Mouse (Mus musculus) cerebellum, adult 2 months (tissue): ENCODE data around the gene Sspn. TPM values are rescaled to one million over a fixed set of nuclear protein-coding genes. Genes with fewer than 3 reads are reported as not detected.

ENCODE experiments used
- DNase-seq, 2 experiments: peaks; one replicate each; pipeline ENCODE4 v3.0.0; 2021
- H3K27ac ChIP-seq: fragments of 200-500 bp; 2 replicates; pipeline ENCODE4 v1.5.1; 2012; ENCODE audit warnings: low read length, control low read depth, inconsistent platforms; ENCODE audit not compliant: insufficient read depth
- H3K27me3 ChIP-seq: fragments of 200-500 bp; 2 replicates; pipeline ENCODE4 v1.6.1; 2012; ENCODE audit warnings: inconsistent platforms, mild to moderate bottlenecking, low read length, moderate library complexity; ENCODE audit not compliant: control insufficient read depth, insufficient read depth
- H3K4me1 ChIP-seq: fragments of 200-500 bp; 2 replicates; pipeline ENCODE4 v1.6.1; 2011; ENCODE audit warnings: low read length; ENCODE audit not compliant: control insufficient read depth, insufficient read depth
- H3K4me3 ChIP-seq: fragments of 200-500 bp; replicated peaks from 2 replicates; pipeline ENCODE3; 2011; ENCODE audit warnings: mild to moderate bottlenecking, low read depth, low read length, control low read depth; ENCODE audit not compliant: insufficient read depth
- CTCF ChIP-seq: fragments of 200-500 bp; IDR thresholded peaks from 2 replicates; pipeline ENCODE4 v1.5.1; 2011; ENCODE audit warnings: low read depth, mild to moderate bottlenecking, control low read depth, low read length, moderate library complexity, borderline replicate concordance; ENCODE audit not compliant: insufficient read depth
- POLR2A ChIP-seq: fragments of 200-500 bp; IDR thresholded peaks from 2 replicates; pipeline ENCODE4 v1.6.1; 2011; ENCODE audit warnings: low read length, control low read depth, borderline replicate concordance; ENCODE audit not compliant: insufficient read depth
- WGBS: fragments of 180-500 bp; shearing (Covaris S2); methylation state at CpG from one replicate; pipeline ENCODE4 v1.1.7; 2018; 5-methylcytosine and 5-hydroxymethylcytosine counted together
- polyA plus RNA-seq: library from polyadenylated mRNA; depleted of rRNA; stranded (reverse); fragments of >200 nt; gene quantifications from 2 replicates; pipeline ENCODE4 v1.2.3, GENCODE M21; 2012

Sspn gene
- polyA plus RNA-seq, 1 experiment, result 7.1 TPM

DNA sequence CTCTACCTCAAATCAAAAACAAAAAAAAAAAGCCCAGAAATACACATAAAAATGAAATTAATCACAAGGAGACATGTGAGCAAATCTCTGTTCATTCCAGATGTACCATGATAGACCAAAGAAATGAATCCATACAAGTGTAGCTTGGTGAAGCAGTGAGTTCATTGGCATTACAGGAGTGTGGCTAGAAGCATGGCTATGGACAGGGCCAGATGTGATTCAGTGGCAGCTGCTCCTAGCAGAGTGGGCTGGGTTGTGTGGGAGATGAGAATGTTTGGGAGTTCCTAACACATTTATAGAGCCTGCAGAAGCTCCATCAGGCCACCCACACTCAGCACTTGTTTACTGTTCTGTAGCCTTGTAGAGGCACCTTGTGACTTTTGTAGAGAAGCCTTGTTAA is 19.2 kb upstream of the Sspn start:
- TF ChIP-seq POLR2A, result no peak
- no peak for TF ChIP-seq CTCF
- H3K4me1 ChIP-seq, result no peaks in the 10 kb centered on the region
- no peaks in the 10 kb centered on the region for H3K27me3 ChIP-seq
- H3K4me3 ChIP-seq, result no peak overlapping the region
- DNase-seq, result no peak
- no peak overlapping the region for H3K27ac ChIP-seq

DNA sequence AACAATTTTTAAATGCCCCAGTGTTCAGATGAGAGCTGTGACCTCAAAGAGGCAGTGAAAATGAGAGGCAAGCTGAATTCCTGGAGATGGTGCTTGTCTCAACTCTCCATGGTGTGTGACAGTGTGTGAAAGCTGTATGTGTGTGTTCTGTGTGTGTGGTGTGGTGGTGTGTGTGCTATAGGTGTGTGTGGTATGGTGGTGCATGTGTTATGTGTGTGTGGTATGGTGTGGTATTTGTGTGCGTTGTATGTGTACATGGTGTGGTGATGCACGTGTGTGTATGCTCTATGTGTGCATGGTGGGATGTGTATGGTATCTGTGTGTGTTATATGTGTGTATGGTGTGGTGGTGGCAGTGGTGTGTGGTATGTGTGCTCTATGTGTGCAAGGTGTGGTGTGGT is 16.0 kb upstream of the Sspn start:
- H3K27me3 ChIP-seq, result no peaks in the 10 kb centered on the region
- no peaks in the 10 kb centered on the region for H3K4me1 ChIP-seq
- WGBS, result 96% methylated on average over 2 of the region's 2 CpGs
- no peak for DNase-seq
- no peak overlapping the region for H3K27ac ChIP-seq
- TF ChIP-seq CTCF (no peak), POLR2A (no peak)
- no peak overlapping the region for H3K4me3 ChIP-seq

DNA sequence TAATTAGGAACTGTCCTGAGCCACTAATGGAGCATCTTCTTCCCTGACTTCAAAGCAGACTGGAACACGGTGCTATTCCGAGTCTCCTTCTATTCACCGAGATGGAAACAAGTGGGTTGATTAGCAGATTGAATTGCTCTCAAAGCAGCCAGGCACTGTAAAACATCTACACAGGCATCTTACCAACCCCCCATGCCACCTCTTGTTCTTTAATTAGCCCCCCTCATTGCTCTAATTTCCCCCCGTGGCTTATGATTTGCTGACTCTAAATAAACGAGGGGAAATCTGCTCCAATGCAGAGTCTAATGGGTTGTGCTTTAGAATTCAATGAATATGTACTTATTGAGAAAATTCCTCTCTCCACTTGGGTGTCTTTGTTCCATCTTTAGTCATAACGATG is 15.0 kb upstream of the Sspn start:
- WGBS, result 60% methylated on average over 6 of the region's 6 CpGs

DNA sequence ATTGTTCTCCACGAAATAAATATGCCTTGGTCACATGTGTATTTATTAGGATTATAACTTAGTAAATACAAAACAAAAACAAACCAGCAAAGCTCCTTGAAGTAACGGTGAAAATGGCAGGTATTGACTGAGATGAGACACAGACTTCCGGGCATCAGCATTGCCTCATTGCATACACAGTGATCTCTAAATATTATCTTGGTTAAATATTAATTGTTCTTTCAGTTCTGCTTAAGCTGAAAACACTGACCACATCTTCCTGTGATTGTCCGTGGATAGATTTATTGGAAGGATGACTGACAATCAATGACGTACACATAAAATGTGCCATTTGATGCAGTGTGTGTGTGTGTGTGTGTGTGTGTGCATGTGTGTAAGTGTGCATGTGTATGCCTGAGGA is 13.2 kb upstream of the Sspn start:
- no peaks in the 10 kb centered on the region for H3K27me3 ChIP-seq
- WGBS, result 86% methylated on average over 5 of the region's 5 CpGs
- TF ChIP-seq POLR2A (no peak), CTCF (no peak)

More for the DNA sequence above, 15.0 kb upstream of the Sspn start:
- Histone ChIP-seq H3K27me3 (no peaks in the 10 kb centered on the region), H3K27ac (no peak overlapping the region), H3K4me1 (no peaks in the 10 kb centered on the region), H3K4me3 (no peak overlapping the region)
- no peak for TF ChIP-seq POLR2A
- TF ChIP-seq CTCF, result no peak
- DNase-seq, result no peak

DNA sequence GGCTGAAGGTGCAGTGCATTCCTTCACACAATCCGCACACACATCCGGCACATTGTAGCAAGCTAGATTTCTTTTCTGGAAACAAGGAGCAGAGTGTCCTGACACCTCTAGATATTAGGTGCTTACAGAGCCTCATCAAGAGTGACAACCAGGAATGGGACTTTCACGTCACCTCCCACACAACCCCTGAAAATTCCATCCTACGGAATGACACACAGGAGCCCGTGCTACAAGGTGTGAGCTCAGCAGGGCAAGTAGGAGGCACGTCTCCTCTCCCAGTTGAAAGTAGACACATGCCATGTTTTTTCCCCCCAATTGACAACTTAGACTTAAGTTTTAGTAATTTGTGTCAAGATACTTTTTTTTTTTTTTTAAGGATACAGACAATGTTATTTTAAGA is 7.8 kb upstream of the Sspn start:
- 95% methylated on average over 6 of the region's 6 CpGs for WGBS

More for the DNA sequence above, 13.2 kb upstream of the Sspn start:
- no peak overlapping the region for H3K4me3 ChIP-seq
- H3K27ac ChIP-seq, result no peak overlapping the region
- H3K4me1 ChIP-seq, result peaks cover 4% of the 10 kb centered on the region; the same call in 1 of the 2 replicates
- DNase-seq, result no peak

DNA sequence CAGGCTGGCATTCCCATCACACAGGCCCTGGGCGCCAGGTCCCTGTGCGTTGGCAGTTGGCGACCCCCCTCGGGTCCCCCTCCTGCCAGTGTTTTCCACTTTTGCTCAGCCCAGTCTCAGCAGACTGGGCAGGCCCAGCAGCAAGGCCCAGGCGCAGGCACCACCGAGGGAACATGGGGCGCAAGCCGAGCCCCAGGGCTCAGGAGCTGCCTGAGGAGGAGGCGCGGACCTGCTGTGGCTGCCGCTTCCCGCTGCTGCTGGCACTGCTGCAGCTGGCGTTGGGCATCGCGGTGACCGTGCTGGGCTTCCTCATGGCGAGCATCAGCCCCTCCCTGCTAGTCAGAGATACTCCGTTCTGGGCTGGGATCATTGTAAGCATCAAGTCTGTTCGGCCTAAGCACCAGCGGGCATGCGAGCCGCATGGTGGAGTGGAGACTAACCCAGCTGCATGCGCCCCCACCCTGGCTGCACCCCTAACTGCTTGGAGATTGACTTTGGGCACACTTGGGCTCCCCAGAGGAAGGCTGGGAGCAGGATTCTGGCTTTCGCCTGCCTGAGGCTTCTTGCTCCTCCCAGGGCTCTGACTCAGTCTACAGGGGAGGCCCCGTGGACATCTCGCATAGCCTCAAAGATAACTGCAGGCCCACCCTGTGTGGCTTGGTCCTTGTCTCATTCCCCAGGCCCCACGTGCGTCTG is 2.7 kb downstream of the Sspn start:
- WGBS, result 8% methylated on average over 28 of the region's 28 CpGs
- Histone ChIP-seq H3K27me3 (no peaks in the 10 kb centered on the region), H3K27ac (no peak overlapping the region; the same call in 1 of the 2 replicates), H3K4me3 (peak overlapping the region; percentile 46), H3K4me1 (no peaks in the 10 kb centered on the region)
- TF ChIP-seq CTCF (no peak), POLR2A (0 out of 2 replicates have a peak, but pooled peaks have one; percentile 26)
- DNase-seq, result peak; percentile 71

More for the DNA sequence above, 7.8 kb upstream of the Sspn start:
- Histone ChIP-seq H3K27ac (no peak overlapping the region), H3K4me1 (peaks cover 4% of the 10 kb centered on the region; the same call in 1 of the 2 replicates), H3K27me3 (no peaks in the 10 kb centered on the region), H3K4me3 (no peak overlapping the region)
- TF ChIP-seq POLR2A (no peak), CTCF (no peak)
- no peak for DNase-seq

DNA sequence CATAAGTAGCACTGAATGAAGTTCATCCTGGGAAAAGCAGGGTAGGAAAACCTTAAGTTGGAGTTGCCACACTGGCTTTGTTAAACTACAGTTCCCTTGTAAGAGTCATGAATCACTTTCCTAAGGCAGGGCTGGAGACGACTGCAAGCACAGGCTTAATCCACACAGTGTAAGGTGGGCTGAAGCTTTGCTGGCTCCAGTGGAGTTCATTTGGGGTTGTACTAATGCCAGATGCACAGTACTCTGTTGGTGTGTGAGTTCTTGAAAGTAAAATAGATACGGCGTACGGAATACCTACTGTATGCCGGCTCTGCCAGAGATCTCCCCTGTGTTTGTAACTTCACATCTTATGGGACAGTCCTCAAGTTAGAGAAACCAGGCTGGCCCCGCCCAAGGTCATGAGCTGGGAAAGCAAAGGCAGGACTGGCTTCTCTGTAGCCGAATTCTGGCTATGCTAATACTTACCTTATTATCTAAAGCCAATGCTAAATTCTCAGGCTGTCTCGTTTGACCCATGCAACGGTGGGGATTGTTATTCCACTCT is 3.3 kb downstream of the Sspn start:
- DNase-seq, result no peak
- Histone ChIP-seq H3K4me1 (no peaks in the 10 kb centered on the region), H3K4me3 (peak overlapping the region; percentile 46), H3K27me3 (no peaks in the 10 kb centered on the region), H3K27ac (no peak overlapping the region)
- WGBS, result 86% methylated on average over 9 of the region's 9 CpGs
- TF ChIP-seq POLR2A (no peak), CTCF (no peak)

DNA sequence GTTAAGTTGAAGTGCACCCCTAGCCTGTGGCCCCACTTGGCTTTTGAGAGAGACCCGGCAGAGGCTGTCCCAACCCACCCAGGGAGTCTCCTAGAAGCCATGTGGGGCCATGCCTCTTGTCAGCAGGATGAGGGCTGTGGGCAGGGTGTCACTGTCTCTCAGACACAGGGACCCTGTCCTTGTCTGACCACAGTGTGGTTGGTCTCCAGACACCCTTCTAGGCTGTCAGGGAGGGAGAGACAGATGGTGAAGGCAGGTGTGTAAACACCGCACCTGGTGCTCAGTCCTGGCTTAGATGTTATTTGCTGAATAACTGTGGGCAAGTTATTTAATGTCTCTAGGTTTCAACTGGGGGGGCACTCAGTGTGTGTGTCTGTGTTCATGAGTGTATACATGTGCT is 4.5 kb downstream of the Sspn start:
- no peaks in the 10 kb centered on the region for H3K4me1 ChIP-seq
- no peak for DNase-seq
- TF ChIP-seq POLR2A (no peak), CTCF (no peak)
- no peaks in the 10 kb centered on the region for H3K27me3 ChIP-seq
- H3K27ac ChIP-seq, result no peak overlapping the region
- 65% methylated on average over 2 of the region's 2 CpGs for WGBS
- no peak overlapping the region for H3K4me3 ChIP-seq
